Mouse (Mus musculus): Measurements from ENCODE around the gene Slc52a3.

DNA sequence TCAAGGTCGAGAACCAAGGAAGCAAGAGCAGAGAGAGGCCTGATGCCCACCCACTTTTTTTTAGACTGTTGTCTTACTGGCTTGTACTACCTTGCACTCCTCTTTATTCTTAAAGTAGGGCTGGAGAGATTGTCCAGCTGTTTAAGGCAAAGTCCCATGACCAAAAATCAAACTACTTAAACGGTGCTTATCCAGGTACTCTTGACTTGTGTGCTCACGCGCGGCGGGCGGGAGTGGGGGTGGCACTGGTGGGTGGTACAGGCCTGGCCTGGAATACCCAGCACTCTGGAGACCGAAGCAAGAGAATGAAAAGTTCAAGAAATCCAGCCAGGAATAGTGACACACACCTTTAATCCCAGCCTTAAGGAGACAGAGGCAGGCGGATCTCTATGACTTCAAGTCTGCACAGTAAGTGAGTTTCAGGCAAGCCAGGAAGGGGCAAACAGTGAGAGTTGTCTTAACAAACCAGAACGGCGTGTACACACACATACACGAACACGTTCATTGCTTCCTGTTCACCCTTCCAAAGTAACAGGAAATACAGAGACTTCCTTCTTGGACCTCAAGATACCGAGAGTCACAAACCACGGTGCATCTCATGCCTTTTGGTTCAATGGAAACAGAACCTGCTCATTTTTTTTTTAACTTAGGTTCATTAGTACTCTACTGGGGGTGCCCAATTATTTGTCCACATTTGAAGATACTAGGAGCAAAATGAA, 12.9 kb downstream of the Slc52a3 start:
- TF ChIP-seq CTCF (IDR thresholded peaks at IDR 0.05; ENCODE audit: low read depth) (no peak), EP300 (IDR thresholded peaks at IDR 0.05; ENCODE audit: low read depth) (no peak)

Data from liver, embryonic 14.5 days (tissue).